Mouse (Mus musculus) forebrain, embryonic 13.5 days (tissue): ENCODE measurements at regions not wholly inside any gene's neighbourhood (a gene's known extent, or its start where the extent isn't known, plus 50 kb on each side); places are given as distances from the start of the nearest gene placed in this dataset.
A peak's percentile ranks its signal among the peaks of the same experiment; 100 is the strongest.

Experiments used
- ATAC-seq: fragments of 200-750 bp; cut with Nextera tagmentation; 2 replicates; pipeline ENCODE4 v1.8.0; 2017
- H3K27ac ChIP-seq: fragments of 300-500 bp; sonication (generic); 2 replicates; pipeline ENCODE4 v1.5.1; 2015; ENCODE audit warnings: inconsistent platforms, mild to moderate bottlenecking, moderate library complexity
- H3K27me3 ChIP-seq: fragments of 300-500 bp; sonication (generic); 2 replicates; pipeline ENCODE4 v1.6.1; 2015; ENCODE audit warnings: mild to moderate bottlenecking, inconsistent platforms
- H3K36me3 ChIP-seq: fragments of 300-500 bp; sonication (generic); 2 replicates; pipeline ENCODE4 v1.6.1; 2015; ENCODE audit warnings: mild to moderate bottlenecking, inconsistent platforms; ENCODE audit not compliant: poor library complexity, severe bottlenecking
- H3K4me1 ChIP-seq: fragments of 300-500 bp; sonication (generic); 2 replicates; pipeline ENCODE4 v1.6.1; 2015; ENCODE audit warnings: inconsistent platforms
- H3K4me2 ChIP-seq: fragments of 300-500 bp; sonication (generic); 2 replicates; pipeline ENCODE4 v1.6.1; 2015; ENCODE audit warnings: inconsistent platforms, mild to moderate bottlenecking, moderate library complexity
- H3K4me3 ChIP-seq: fragments of 300-500 bp; sonication (generic); 2 replicates; pipeline ENCODE4 v1.5.1; 2015; ENCODE audit warnings: mild to moderate bottlenecking, inconsistent platforms
- H3K9ac ChIP-seq: fragments of 300-500 bp; sonication (generic); 2 replicates; pipeline ENCODE4 v1.6.1; 2015; ENCODE audit warnings: mild to moderate bottlenecking, inconsistent platforms
- H3K9me3 ChIP-seq: fragments of 300-500 bp; sonication (generic); replicated peaks from 2 replicates; pipeline ENCODE4 v1.6.1; 2016; ENCODE audit warnings: inconsistent platforms
- WGBS: fragments of 180-500 bp; shearing (Covaris S2); methylation state at CpG from one replicate; pipeline ENCODE4 v1.1.7; 2015; 5-methylcytosine and 5-hydroxymethylcytosine counted together

DNA sequence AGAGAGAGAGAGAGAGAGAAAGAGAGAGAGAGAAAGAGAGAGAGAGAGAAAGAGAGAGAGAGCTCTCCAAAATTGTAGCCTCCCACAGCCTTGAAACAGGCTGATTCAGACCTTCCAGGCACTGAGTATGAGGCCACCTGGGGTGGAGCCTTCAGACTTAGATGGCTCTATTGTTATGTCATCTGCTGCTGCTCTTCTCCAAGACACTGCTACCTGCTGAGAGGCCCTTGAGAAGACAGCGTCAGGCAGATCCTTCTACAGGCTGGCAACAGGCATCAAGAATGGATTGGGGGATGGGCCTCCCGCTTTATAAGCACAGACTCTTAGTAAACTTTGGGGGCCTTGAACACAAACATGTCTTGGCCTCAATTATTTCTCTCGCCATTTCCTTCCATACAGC, 1340.9 kb upstream of the Adgrl3 start:
- Histone ChIP-seq H3K4me1 (no peaks in the 10 kb centered on the region), H3K9ac (no peak overlapping the region), H3K27ac (no peak overlapping the region), H3K27me3 (no peaks in the 10 kb centered on the region), H3K4me3 (no peak overlapping the region), H3K9me3 (no peaks in the 10 kb centered on the region), H3K36me3 (no peaks in the 10 kb centered on the region), H3K4me2 (no peak overlapping the region)
- no peak for ATAC-seq
- WGBS: 12% methylated on average over 3 of the region's 3 CpGs

DNA sequence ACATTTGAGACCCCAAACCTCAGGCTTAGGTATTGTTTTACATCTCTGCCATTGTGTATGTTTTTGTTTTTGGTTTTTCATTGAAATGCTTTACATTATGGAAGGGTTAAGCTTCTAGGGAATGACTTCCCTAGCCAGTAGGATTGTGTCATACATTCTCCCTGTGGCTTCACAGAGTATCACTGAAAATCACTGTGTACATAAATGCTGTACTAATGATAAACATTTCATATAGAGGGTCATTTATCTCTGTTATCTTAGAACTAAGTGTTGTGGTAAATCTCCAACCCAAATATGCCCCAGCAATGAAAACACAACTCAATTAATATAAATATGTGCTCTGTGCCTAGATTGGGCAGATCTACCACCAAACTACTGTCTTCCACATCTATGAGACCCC, 1339.6 kb upstream of the Adgrl3 start:
- no peak overlapping the region for H3K4me3 ChIP-seq
- H3K9me3 ChIP-seq: no peaks in the 10 kb centered on the region
- no peak for ATAC-seq
- H3K27me3 ChIP-seq: no peaks in the 10 kb centered on the region
- no peak overlapping the region for H3K27ac ChIP-seq
- no peak overlapping the region for H3K9ac ChIP-seq
- H3K4me1 ChIP-seq: no peaks in the 10 kb centered on the region
- H3K36me3 ChIP-seq: no peaks in the 10 kb centered on the region
- H3K4me2 ChIP-seq: no peak overlapping the region

DNA sequence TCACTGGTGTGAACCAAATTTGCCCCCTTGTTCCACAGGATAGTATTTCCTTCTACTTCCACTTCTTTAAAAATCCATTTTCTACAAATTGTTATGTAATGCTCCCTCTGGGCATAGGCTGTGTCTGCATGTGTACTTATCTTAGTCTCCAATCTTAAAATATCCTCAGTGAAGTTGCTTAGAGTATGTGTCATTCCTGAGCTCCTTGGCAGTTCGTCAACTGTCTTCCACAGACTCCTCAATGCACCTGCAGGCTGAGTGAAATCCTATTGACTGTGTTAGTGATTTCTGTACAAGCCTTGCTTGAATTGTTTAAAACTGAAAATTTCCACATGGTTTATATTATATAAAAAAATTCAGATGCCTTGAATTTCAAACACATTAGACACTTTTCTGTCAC, 1313.3 kb upstream of the Adgrl3 start:
- Histone ChIP-seq H3K9me3 (no peaks in the 10 kb centered on the region), H3K4me2 (no peak overlapping the region), H3K9ac (no peak overlapping the region), H3K4me1 (no peaks in the 10 kb centered on the region), H3K27ac (no peak overlapping the region), H3K36me3 (no peaks in the 10 kb centered on the region), H3K27me3 (no peaks in the 10 kb centered on the region), H3K4me3 (no peak overlapping the region)
- ATAC-seq: no peak
- 79% methylated on average over 1 of the region's 1 CpGs for WGBS

DNA sequence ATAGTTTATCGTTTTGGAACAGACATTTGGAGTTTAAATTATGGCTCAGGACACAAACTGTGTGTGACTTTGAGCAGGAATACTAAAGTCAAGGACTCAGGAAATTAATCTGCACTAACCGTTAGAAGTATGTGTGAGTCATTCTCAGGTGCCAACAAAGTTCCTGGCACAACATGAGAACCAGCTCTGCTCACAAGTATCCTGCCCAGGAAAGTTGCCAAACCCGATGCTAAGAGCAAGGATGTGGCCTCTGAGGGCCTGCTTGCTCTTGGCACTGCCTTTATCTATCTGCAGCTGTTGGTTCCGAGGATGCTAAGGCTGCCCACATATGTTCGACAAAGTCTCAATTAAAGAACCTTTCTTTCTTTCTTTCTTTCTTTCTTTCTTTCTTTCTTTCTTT, 1285.1 kb upstream of the Adgrl3 start:
- Histone ChIP-seq H3K4me2 (no peak overlapping the region), H3K9me3 (no peaks in the 10 kb centered on the region), H3K4me1 (no peaks in the 10 kb centered on the region), H3K27me3 (no peaks in the 10 kb centered on the region), H3K36me3 (no peaks in the 10 kb centered on the region), H3K4me3 (no peak overlapping the region), H3K27ac (no peak overlapping the region), H3K9ac (no peak overlapping the region)
- ATAC-seq: no peak
- WGBS: 73% methylated on average over 5 of the region's 5 CpGs

DNA sequence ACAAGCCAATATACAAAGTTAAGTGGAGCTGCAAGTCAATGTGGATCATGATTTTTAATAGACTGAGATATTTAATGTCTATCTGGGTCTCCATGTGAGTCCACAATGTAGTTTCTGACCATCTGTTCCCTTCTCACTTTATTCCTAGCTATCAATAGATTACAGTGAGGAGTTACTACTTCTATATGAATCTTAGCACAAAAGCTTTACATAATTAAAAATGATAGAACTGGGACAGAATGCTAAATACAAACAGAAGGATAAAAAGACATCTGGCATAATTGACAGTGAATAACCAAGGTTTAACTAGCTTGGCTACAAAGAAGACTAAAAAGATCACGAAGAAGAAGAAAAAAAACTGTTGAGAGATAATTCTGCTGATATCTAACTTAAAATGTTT, 1235.5 kb upstream of the Adgrl3 start:
- Histone ChIP-seq H3K27ac (no peak overlapping the region), H3K9ac (no peak overlapping the region), H3K4me1 (no peaks in the 10 kb centered on the region), H3K9me3 (no peaks in the 10 kb centered on the region), H3K4me3 (no peak overlapping the region), H3K36me3 (no peaks in the 10 kb centered on the region), H3K27me3 (no peaks in the 10 kb centered on the region), H3K4me2 (no peak overlapping the region)
- WGBS: 65% methylated on average over 1 of the region's 1 CpGs
- peak; percentile 33; the same call in 1 of the 2 replicates for ATAC-seq

DNA sequence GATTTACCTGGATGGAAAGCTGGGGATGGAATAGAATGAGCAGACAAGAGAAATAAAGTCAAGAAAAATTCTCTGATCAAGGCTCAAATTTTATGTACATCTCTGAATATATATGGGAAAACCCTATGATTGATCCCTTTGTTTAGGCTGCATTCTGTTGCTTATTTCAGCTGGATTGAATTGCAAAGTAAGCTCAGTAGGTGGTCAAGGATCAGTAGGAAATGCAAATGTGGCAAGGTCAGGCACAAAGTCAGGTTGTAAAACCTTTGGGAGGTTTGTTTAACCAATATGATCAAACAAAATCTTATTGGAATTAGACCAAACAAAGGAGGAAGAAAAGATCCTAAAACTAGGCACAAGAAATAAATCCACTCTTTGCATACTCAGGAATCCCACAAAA, 1193.4 kb upstream of the Adgrl3 start:
- no peak for ATAC-seq
- H3K27ac ChIP-seq: no peak overlapping the region
- no peaks in the 10 kb centered on the region for H3K4me1 ChIP-seq
- H3K27me3 ChIP-seq: no peaks in the 10 kb centered on the region
- H3K9me3 ChIP-seq: peaks cover 19% of the 10 kb centered on the region
- no peaks in the 10 kb centered on the region for H3K36me3 ChIP-seq
- H3K4me3 ChIP-seq: no peak overlapping the region
- H3K9ac ChIP-seq: no peak overlapping the region
- H3K4me2 ChIP-seq: no peak overlapping the region

DNA sequence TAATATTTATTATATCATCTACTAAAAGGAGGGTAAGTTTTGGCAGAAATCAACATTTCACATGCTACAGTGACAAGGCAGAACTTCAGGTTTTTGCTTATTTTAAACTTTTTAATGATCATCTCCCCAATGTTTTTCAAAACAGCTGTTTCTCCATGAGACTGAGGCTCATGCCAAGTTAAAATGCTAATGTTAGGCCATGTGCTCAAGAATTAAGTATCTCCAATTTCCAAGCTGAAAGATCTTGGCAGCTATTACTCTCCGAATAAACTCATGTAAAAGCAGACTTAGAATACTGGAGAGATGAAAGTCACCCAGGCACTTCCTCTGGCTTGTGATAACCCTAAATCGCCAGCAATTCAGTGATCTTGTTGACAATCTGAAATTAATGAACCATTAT, 1173.5 kb upstream of the Adgrl3 start:
- WGBS: 80% methylated on average over 2 of the region's 2 CpGs
- no peak overlapping the region for H3K27ac ChIP-seq
- no peaks in the 10 kb centered on the region for H3K9me3 ChIP-seq
- H3K4me1 ChIP-seq: no peaks in the 10 kb centered on the region
- H3K27me3 ChIP-seq: no peaks in the 10 kb centered on the region
- ATAC-seq: peak; percentile 43; the same call in 1 of the 2 replicates
- H3K9ac ChIP-seq: no peak overlapping the region
- no peak overlapping the region for H3K4me2 ChIP-seq
- no peaks in the 10 kb centered on the region for H3K36me3 ChIP-seq
- H3K4me3 ChIP-seq: no peak overlapping the region

DNA sequence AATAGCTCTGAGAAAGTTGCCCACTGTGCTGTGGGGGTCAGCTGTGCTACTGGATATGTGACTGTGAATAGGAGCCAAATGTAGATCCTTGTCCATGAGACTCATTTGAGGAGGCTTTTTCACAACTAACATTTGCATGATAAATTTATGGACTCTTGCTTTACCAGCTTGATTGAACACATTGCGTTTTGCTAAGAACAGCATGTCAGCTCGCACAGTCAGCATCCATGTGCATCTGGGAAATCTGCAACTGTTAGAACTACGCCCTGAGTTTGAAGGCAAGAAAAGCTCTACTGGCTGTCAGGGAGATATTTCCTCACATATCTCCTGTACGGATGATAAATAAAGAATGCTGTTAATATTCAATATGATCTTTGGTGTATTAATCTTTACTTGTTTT, 1164.1 kb upstream of the Adgrl3 start:
- H3K36me3 ChIP-seq: no peaks in the 10 kb centered on the region
- no peaks in the 10 kb centered on the region for H3K9me3 ChIP-seq
- ATAC-seq: no peak; the same call in 1 of the 2 replicates
- 86% methylated on average over 4 of the region's 4 CpGs for WGBS
- no peak overlapping the region for H3K4me2 ChIP-seq
- H3K27me3 ChIP-seq: no peaks in the 10 kb centered on the region
- no peak overlapping the region for H3K9ac ChIP-seq
- H3K4me3 ChIP-seq: no peak overlapping the region
- no peak overlapping the region for H3K27ac ChIP-seq
- no peaks in the 10 kb centered on the region for H3K4me1 ChIP-seq

DNA sequence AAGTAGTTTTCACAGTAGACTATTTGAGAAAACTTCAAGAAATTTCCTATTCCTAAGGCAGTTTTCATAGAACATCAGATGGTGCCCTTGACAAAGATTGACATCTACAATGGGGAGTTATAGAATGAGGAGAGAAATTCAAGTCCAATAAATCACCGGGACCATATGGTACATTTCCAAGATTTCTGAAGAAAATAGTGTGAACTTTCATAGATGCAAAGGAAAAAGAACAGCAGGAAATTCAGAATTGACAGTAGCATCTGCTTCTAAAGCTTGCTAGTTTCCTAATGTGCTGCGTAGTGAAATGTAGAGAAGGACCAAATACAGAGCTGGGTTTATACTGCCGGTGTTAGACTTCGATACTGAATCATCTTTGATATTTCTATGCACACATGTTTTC, 1119.2 kb upstream of the Adgrl3 start:
- peak; percentile 50; the same call in 1 of the 2 replicates for ATAC-seq
- no peak overlapping the region for H3K4me2 ChIP-seq
- H3K4me3 ChIP-seq: no peak overlapping the region
- H3K27ac ChIP-seq: no peak overlapping the region
- no peaks in the 10 kb centered on the region for H3K27me3 ChIP-seq
- H3K36me3 ChIP-seq: no peaks in the 10 kb centered on the region
- H3K9ac ChIP-seq: no peak overlapping the region
- H3K4me1 ChIP-seq: no peaks in the 10 kb centered on the region
- WGBS: 80% methylated on average over 4 of the region's 4 CpGs
- H3K9me3 ChIP-seq: no peaks in the 10 kb centered on the region

DNA sequence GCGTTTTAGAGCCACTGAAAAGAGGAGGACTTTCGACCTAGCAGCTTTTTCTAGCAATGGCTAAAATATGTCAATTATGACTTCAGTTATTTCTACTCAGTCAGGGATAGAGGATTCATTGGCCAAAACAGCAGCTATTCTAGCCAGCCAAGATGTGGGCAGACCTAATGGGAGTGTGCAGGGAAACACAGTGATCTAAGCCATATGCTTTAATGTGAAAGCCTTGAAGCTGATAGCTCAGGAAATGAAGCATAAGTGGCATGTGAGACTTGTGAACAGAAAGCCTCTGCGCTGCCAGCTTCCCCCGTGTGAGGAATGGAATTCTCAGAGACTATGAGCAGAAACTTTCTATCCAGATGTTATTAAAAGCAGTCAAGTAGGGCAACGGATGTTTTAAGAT, 1114.6 kb upstream of the Adgrl3 start:
- no peaks in the 10 kb centered on the region for H3K36me3 ChIP-seq
- H3K4me1 ChIP-seq: no peaks in the 10 kb centered on the region
- no peaks in the 10 kb centered on the region for H3K27me3 ChIP-seq
- no peak overlapping the region for H3K4me3 ChIP-seq
- H3K9ac ChIP-seq: no peak overlapping the region
- WGBS: 73% methylated on average over 5 of the region's 5 CpGs
- no peak overlapping the region for H3K27ac ChIP-seq
- no peaks in the 10 kb centered on the region for H3K9me3 ChIP-seq
- H3K4me2 ChIP-seq: no peak overlapping the region
- ATAC-seq: peak; percentile 57; the same call in 1 of the 2 replicates
